Mouse (Mus musculus): Measurements from ENCODE around the gene Fev. TPM values are rescaled to one million over a fixed set of nuclear protein-coding genes. Genes with fewer than 3 reads are reported as not detected.

The Fev gene
- 0.22 and 0.31 TPM in 2 replicates for polyA plus RNA-seq (2015; fragmentation: Nextera tagmentation; extraction: Ambion mirVana)

- DNase-seq (ENCODE audit: low spot score) = no peak
- no peak for TF ChIP-seq EP300 (optimal IDR thresholded peaks at IDR 0.05)
- no peak for TF ChIP-seq CTCF (IDR thresholded peaks at IDR 0.05; ENCODE audit: low read depth)
- peak within 1 kb of the TSS; percentile 14; the same call in 1 of the 2 replicates for H3K4me3 ChIP-seq (ENCODE audit: low read depth, low read length)
- no peak within 1 kb of the TSS for H3K9ac ChIP-seq (ENCODE audit: low read length)
- no peaks in the 10 kb centered on the region for H3K9me3 ChIP-seq (ENCODE audit: control insufficient read depth, low read length)
- H3K4me2 ChIP-seq (replicated peaks; ENCODE audit: low read depth) = peak within 1 kb of the TSS; percentile 23
- WGBS = 0% methylated on average over 32 of the region's 43 CpGs
- H3K27me3 ChIP-seq (ENCODE audit: control insufficient read depth, insufficient read depth, low read length) = peaks cover 17% of the 10 kb centered on the region
- H3K36me3 ChIP-seq (ENCODE audit: control insufficient read depth, insufficient read depth, low read length) = no peaks in the 10 kb centered on the region
- H3K27ac ChIP-seq (replicated peaks) = no peak within 1 kb of the TSS
- no peak for ATAC-seq (ENCODE audit: low FRiP score, low TSS enrichment)
- H3K4me1 ChIP-seq (replicated peaks; ENCODE audit: control insufficient read depth, insufficient read depth) = no peaks in the 10 kb centered on the region
These were observed at the start of gene Fev for GRCm38 (mm10) chr1:74885369-74886042. TSS of gene Fev (minus strand) at chr1:74885419.

- TF ChIP-seq EP300 (optimal IDR thresholded peaks at IDR 0.05) (no peak), CTCF (IDR thresholded peaks at IDR 0.05; ENCODE audit: low read depth) (no peak)
- no peak for ATAC-seq (ENCODE audit: low FRiP score, low TSS enrichment)
- H3K9me3 ChIP-seq (ENCODE audit: control insufficient read depth, low read length) = no peaks in the 10 kb centered on the region
- no peaks in the 10 kb centered on the region for H3K27me3 ChIP-seq (ENCODE audit: control insufficient read depth, insufficient read depth, low read length)
- DNase-seq (ENCODE audit: low spot score) = no peak
- H3K4me3 ChIP-seq (ENCODE audit: low read depth, low read length) = no peak overlapping the region
- no peaks in the 10 kb centered on the region for H3K36me3 ChIP-seq (ENCODE audit: control insufficient read depth, insufficient read depth, low read length)
- H3K9ac ChIP-seq (ENCODE audit: low read length) = no peak overlapping the region
- H3K4me1 ChIP-seq (replicated peaks; ENCODE audit: control insufficient read depth, insufficient read depth) = no peaks in the 10 kb centered on the region
- H3K27ac ChIP-seq (replicated peaks) = no peak overlapping the region
- WGBS = 79% methylated on average over 9 of the region's 9 CpGs
- H3K4me2 ChIP-seq (replicated peaks; ENCODE audit: low read depth) = no peak overlapping the region
These were observed 42.5 kb upstream of the Fev start for GRCm38 (mm10) chr1:74927621-74928296.

GRCm38 (mm10) chr1:74926721-74927120 is 41.5 kb upstream of the Fev start:
- WGBS = 29% methylated on average over 6 of the region's 6 CpGs
- no peak overlapping the region for H3K4me2 ChIP-seq (replicated peaks; ENCODE audit: low read depth)
- H3K9me3 ChIP-seq (ENCODE audit: control insufficient read depth, low read length) = no peaks in the 10 kb centered on the region
- DNase-seq (ENCODE audit: low spot score) (peak; percentile 74), ATAC-seq (ENCODE audit: low FRiP score, low TSS enrichment) (peak; percentile 68)
- no peak overlapping the region for H3K4me3 ChIP-seq (ENCODE audit: low read depth, low read length)
- H3K9ac ChIP-seq (ENCODE audit: low read length) = no peak overlapping the region
- no peaks in the 10 kb centered on the region for H3K4me1 ChIP-seq (replicated peaks; ENCODE audit: control insufficient read depth, insufficient read depth)
- H3K36me3 ChIP-seq (ENCODE audit: control insufficient read depth, insufficient read depth, low read length) = no peaks in the 10 kb centered on the region
- TF ChIP-seq EP300 (optimal IDR thresholded peaks at IDR 0.05) (no peak), CTCF (IDR thresholded peaks at IDR 0.05; ENCODE audit: low read depth) (peak; percentile 98)
- no peak overlapping the region for H3K27ac ChIP-seq (replicated peaks)
- H3K27me3 ChIP-seq (ENCODE audit: control insufficient read depth, insufficient read depth, low read length) = no peaks in the 10 kb centered on the region

GRCm38 (mm10) chr1:74924464-74924863 is 39.2 kb upstream of the Fev start:
- Histone ChIP-seq H3K9me3 (ENCODE audit: control insufficient read depth, low read length) (no peaks in the 10 kb centered on the region), H3K9ac (ENCODE audit: low read length) (no peak overlapping the region), H3K4me1 (replicated peaks; ENCODE audit: control insufficient read depth, insufficient read depth) (no peaks in the 10 kb centered on the region), H3K36me3 (ENCODE audit: control insufficient read depth, insufficient read depth, low read length) (no peaks in the 10 kb centered on the region), H3K4me2 (replicated peaks; ENCODE audit: low read depth) (no peak overlapping the region), H3K4me3 (ENCODE audit: low read depth, low read length) (no peak overlapping the region), H3K27me3 (ENCODE audit: control insufficient read depth, insufficient read depth, low read length) (no peaks in the 10 kb centered on the region), H3K27ac (replicated peaks) (no peak overlapping the region)
- TF ChIP-seq EP300 (optimal IDR thresholded peaks at IDR 0.05) (no peak), CTCF (IDR thresholded peaks at IDR 0.05; ENCODE audit: low read depth) (peak; percentile 49)
- WGBS = 57% methylated on average over 4 of the region's 4 CpGs
- no peak for DNase-seq (ENCODE audit: low spot score)
- no peak for ATAC-seq (ENCODE audit: low FRiP score, low TSS enrichment)

GRCm38 (mm10) chr1:74915706-74916105 is 30.5 kb upstream of the Fev start:
- Histone ChIP-seq H3K36me3 (ENCODE audit: control insufficient read depth, insufficient read depth, low read length) (no peaks in the 10 kb centered on the region), H3K4me3 (ENCODE audit: low read depth, low read length) (no peak overlapping the region), H3K4me2 (replicated peaks; ENCODE audit: low read depth) (no peak overlapping the region), H3K9ac (ENCODE audit: low read length) (no peak overlapping the region), H3K27me3 (ENCODE audit: control insufficient read depth, insufficient read depth, low read length) (no peaks in the 10 kb centered on the region), H3K9me3 (ENCODE audit: control insufficient read depth, low read length) (no peaks in the 10 kb centered on the region), H3K4me1 (replicated peaks; ENCODE audit: control insufficient read depth, insufficient read depth) (no peaks in the 10 kb centered on the region), H3K27ac (replicated peaks) (no peak overlapping the region)
- WGBS = 22% methylated on average over 13 of the region's 13 CpGs
- TF ChIP-seq CTCF (IDR thresholded peaks at IDR 0.05; ENCODE audit: low read depth) (peak; percentile 71), EP300 (optimal IDR thresholded peaks at IDR 0.05) (no peak)
- ATAC-seq (ENCODE audit: low FRiP score, low TSS enrichment) (peak; percentile 39; the same call in 1 of the 2 replicates), DNase-seq (ENCODE audit: low spot score) (peak; percentile 56)

GRCm38 (mm10) chr1:74902191-74902590 is 17.0 kb upstream of the Fev start:
- ATAC-seq (ENCODE audit: low FRiP score, low TSS enrichment) (peak; percentile 45; the same call in 1 of the 2 replicates), DNase-seq (ENCODE audit: low spot score) (peak; percentile 59)
- Histone ChIP-seq H3K4me3 (ENCODE audit: low read depth, low read length) (no peak overlapping the region), H3K27ac (replicated peaks) (no peak overlapping the region), H3K4me1 (replicated peaks; ENCODE audit: control insufficient read depth, insufficient read depth) (no peaks in the 10 kb centered on the region; the same call in 1 of the 2 replicates), H3K9ac (ENCODE audit: low read length) (no peak overlapping the region), H3K27me3 (ENCODE audit: control insufficient read depth, insufficient read depth, low read length) (no peaks in the 10 kb centered on the region; the same call in 1 of the 2 replicates), H3K36me3 (ENCODE audit: control insufficient read depth, insufficient read depth, low read length) (no peaks in the 10 kb centered on the region), H3K9me3 (ENCODE audit: control insufficient read depth, low read length) (no peaks in the 10 kb centered on the region), H3K4me2 (replicated peaks; ENCODE audit: low read depth) (no peak overlapping the region)
- WGBS = 12% methylated on average over 6 of the region's 6 CpGs
- TF ChIP-seq EP300 (optimal IDR thresholded peaks at IDR 0.05) (no peak), CTCF (IDR thresholded peaks at IDR 0.05; ENCODE audit: low read depth) (no peak)
